Mouse (Mus musculus): Measurements from ENCODE around the gene Nktr.

DNA sequence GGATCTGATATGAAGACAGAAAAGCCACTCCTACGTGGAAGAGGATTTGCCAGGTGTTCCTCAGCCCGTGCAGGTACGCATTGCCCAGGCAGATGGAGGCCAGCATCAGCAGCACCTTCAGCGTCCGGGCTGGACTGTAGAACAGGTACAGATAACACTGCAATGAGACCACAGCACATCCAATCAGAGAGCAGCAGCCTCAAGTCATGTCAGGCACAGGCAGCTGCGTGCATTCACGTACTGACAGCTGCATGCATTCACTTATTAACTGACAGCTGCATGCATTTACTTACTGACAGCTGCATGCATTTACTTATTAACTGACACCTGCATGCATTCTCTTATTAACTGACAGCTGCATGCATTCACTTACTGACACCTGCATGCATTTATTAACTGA, 34.3 kb upstream of the Nktr start:
- TF ChIP-seq CTCF (IDR thresholded peaks at IDR 0.05; ENCODE audit: extremely low read depth, insufficient read depth, low read length) (no peak), POLR2A (IDR thresholded peaks at IDR 0.05; ENCODE audit: extremely low read depth, insufficient read depth, low read length) (no peak)

All from cortical plate, adult 2 months (tissue).